Comparison of ENCODE assay signal across 8 mouse cellular contexts in the genomic region with DNA sequence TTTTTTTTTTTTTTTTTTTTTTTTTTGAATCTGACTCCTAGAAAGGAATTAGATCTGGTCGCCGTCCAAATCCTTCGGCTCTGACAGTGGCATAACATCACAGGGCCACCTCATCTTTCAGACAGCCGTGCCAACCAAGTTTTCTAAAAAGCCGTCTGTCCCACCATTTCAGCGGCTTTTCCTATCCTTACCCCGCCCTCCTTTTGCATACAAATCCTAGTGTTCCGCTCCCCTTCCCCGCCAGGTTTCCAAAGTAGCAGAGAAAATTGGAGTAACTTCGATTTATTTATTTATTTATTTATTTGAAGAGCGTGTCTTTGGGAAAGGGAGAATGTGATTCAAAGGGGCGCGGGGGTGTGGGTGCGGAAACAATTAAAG. TPM values are rescaled to one million over a fixed set of nuclear protein-coding genes. Genes with fewer than 3 reads are reported as not detected.
DNase-seq lines count a peak whose midpoint lies in the region; ATAC-seq and TF ChIP-seq lines count a peak whose summit lies in the region.

No protein-coding gene starts in this region.

- H3K4me1 ChIP-seq in cerebellum, adult 2 months (ENCODE audit: control insufficient read depth, insufficient read depth, low read length) = no peaks in the 10 kb centered on the region
- H3K4me1 ChIP-seq in E14TG2a.4 (replicated peaks; ENCODE audit: low read depth, low read length) = peaks cover 28% of the 10 kb centered on the region
- peaks cover 53% of the 10 kb centered on the region for H3K4me1 ChIP-seq in forebrain, embryonic 10.5 days
- peaks cover 25% of the 10 kb centered on the region for H3K4me1 ChIP-seq in limb, embryonic 12.5 days (replicated peaks)
- H3K4me1 ChIP-seq in stomach, embryonic 16.5 days (ENCODE audit: control insufficient read depth, insufficient read depth, low read length) = peaks cover 4% of the 10 kb centered on the region; the same call in 1 of the 2 replicates

- H3K4me2 ChIP-seq in limb, embryonic 12.5 days = peak overlapping the region; percentile 95
- peak overlapping the region; percentile 84 for H3K4me2 ChIP-seq in stomach, embryonic 16.5 days (ENCODE audit: low read depth, low read length)

- intact Hi-C loops in gastrocnemius, postnatal 14 days (cut with DNase I; ENCODE audit: low total_unique reads) = no loop called here

- no peaks in the 10 kb centered on the region for H3K9me3 ChIP-seq in E14TG2a.4 (ENCODE audit: low read length)
- H3K9me3 ChIP-seq in forebrain, embryonic 10.5 days = no peaks in the 10 kb centered on the region
- H3K9me3 ChIP-seq in limb, embryonic 12.5 days = no peaks in the 10 kb centered on the region
- no peaks in the 10 kb centered on the region for H3K9me3 ChIP-seq in stomach, embryonic 16.5 days (replicated peaks; ENCODE audit: control insufficient read depth, low read length)

- peak overlapping the region; percentile 95 for H3K4me3 ChIP-seq in cerebellum, adult 2 months (replicated peaks; ENCODE audit: insufficient read depth, low read depth, low read length)
- H3K4me3 ChIP-seq in E14TG2a.4 (replicated peaks; ENCODE audit: low read length) = peak overlapping the region; percentile 87
- peak overlapping the region; percentile 89 for H3K4me3 ChIP-seq in forebrain, embryonic 10.5 days
- H3K4me3 ChIP-seq in limb, embryonic 12.5 days (replicated peaks) = peak overlapping the region; percentile 85
- H3K4me3 ChIP-seq in stomach, embryonic 16.5 days (replicated peaks; ENCODE audit: low read length) = peak overlapping the region; percentile 77

- no peak for TF ChIP-seq CTCF in cerebellum, adult 2 months (IDR thresholded peaks at IDR 0.05; ENCODE audit: borderline replicate concordance, insufficient read depth, low read depth, low read length)
- TF ChIP-seq CTCF in E14TG2a.4 (conservative IDR thresholded peaks at IDR 0.05; ENCODE audit: low read length) = no peak

- H3K36me3 ChIP-seq in E14TG2a.4 (ENCODE audit: insufficient read depth, low read length) = no peaks in the 10 kb centered on the region
- H3K36me3 ChIP-seq in forebrain, embryonic 10.5 days (replicated peaks) = no peaks in the 10 kb centered on the region
- no peaks in the 10 kb centered on the region for H3K36me3 ChIP-seq in limb, embryonic 12.5 days
- no peaks in the 10 kb centered on the region for H3K36me3 ChIP-seq in stomach, embryonic 16.5 days (ENCODE audit: control insufficient read depth, insufficient read depth, low read length)

- 0 out of 2 replicates have a peak overlapping the region, but pooled peaks have one; percentile 98 for H3K9ac ChIP-seq in limb, embryonic 12.5 days (replicated peaks)
- H3K9ac ChIP-seq in stomach, embryonic 16.5 days (ENCODE audit: low read length) = no peak overlapping the region

- TF ChIP-seq POLR2A in cerebellum, adult 2 months (IDR thresholded peaks at IDR 0.05; ENCODE audit: borderline replicate concordance, insufficient read depth, low read length) = no peak

- no peaks in the 10 kb centered on the region for H3K27me3 ChIP-seq in cerebellum, adult 2 months (ENCODE audit: control insufficient read depth, insufficient read depth, low read length)
- peaks cover 26% of the 10 kb centered on the region for H3K27me3 ChIP-seq in E14TG2a.4 (ENCODE audit: insufficient read depth, low read length)
- H3K27me3 ChIP-seq in forebrain, embryonic 10.5 days (ENCODE audit: poor library complexity, severe bottlenecking) = peaks cover 40% of the 10 kb centered on the region
- H3K27me3 ChIP-seq in limb, embryonic 12.5 days = 0 out of 2 replicates have a peak, but pooled peaks cover 5% of the 10 kb centered on the region
- no peaks in the 10 kb centered on the region for H3K27me3 ChIP-seq in stomach, embryonic 16.5 days (ENCODE audit: control insufficient read depth, insufficient read depth, low read length)

- ATAC-seq in limb, embryonic 12.5 days (ENCODE audit: insufficient number of reproducible peaks, insufficient read depth, low FRiP score, low TSS enrichment, low read depth) = no peak
- ATAC-seq in stomach, embryonic 16.5 days (ENCODE audit: insufficient read depth, low FRiP score) = no peak

- WGBS in cerebellum, adult 2 months = 14% methylated on average over 14 of the region's 14 CpGs
- 1% methylated on average over 14 of the region's 14 CpGs for WGBS in forebrain, embryonic 10.5 days
- WGBS in limb, embryonic 12.5 days = 1% methylated on average over 14 of the region's 14 CpGs
- 7% methylated on average over 14 of the region's 14 CpGs for WGBS in stomach, embryonic 16.5 days

- H3K27ac ChIP-seq in cerebellum, adult 2 months (ENCODE audit: insufficient read depth, low read length) = no peak overlapping the region
- H3K27ac ChIP-seq in forebrain, embryonic 10.5 days = peak overlapping the region; percentile 99
- peak overlapping the region; percentile 99 for H3K27ac ChIP-seq in limb, embryonic 12.5 days
- no peak overlapping the region for H3K27ac ChIP-seq in stomach, embryonic 16.5 days (ENCODE audit: low read length)

- peak in 1 of 2 experiments; percentile 33 for DNase-seq in cerebellum, adult 2 months
- no peak for DNase-seq in cerebellum, adult 8-10 months
- no peak for DNase-seq in forebrain, embryonic 10.5 days (ENCODE audit: extremely low spot score, low spot score)
- DNase-seq in layer of hippocampus, postnatal 36 days = no peak
- DNase-seq in gastrocnemius, postnatal 14 days = no peak

RNA-seq across cellular contexts. Expression of a gene that starts 0.7 kb away (rescaled TPM):
- polyA plus RNA-seq in cerebellum, adult 2 months (2012; rRNA removed) = 13.1 and 14.9 TPM in 2 replicates
- polyA plus RNA-seq in forebrain, embryonic 10.5 days (2016; fragmentation: Nextera tagmentation; extraction: Ambion mirVana) = 41.6 and 48.8 TPM in 2 replicates
- polyA plus RNA-seq in limb, embryonic 12.5 days (2016; fragmentation: Nextera tagmentation; extraction: Ambion mirVana) = 121 and 134 TPM in 2 replicates
- 11.8 and 14.5 TPM in 2 replicates for polyA plus RNA-seq in stomach, embryonic 16.5 days (2015; fragmentation: Nextera tagmentation; extraction: Ambion mirVana)
- 10 to 100 TPM; 33.2 to 40.0 TPM for total RNA-seq in layer of hippocampus, postnatal 36 days (2021)
- 1 to 10 TPM; 1.5 to 2.9 TPM for total RNA-seq in gastrocnemius, postnatal 14 days (2021)

Comparison
In these comparisons a context has a peak if more than half of its experiments do, and no peak if none do; other contexts are left out.
1. H3K27ac ChIP-seq: peak in forebrain, embryonic 10.5 days (single experiment) and limb, embryonic 12.5 days (single experiment); none in cerebellum, adult 2 months (single experiment) and stomach, embryonic 16.5 days (single experiment).
2. Peak in every context shown above with its lines, with median percentiles within 50 percentile points of each other: H3K4me3 ChIP-seq.